Mouse (Mus musculus): ENCODE measurements around the gene Crybg3. TPM values are rescaled to one million over a fixed set of nuclear protein-coding genes. Genes with fewer than 3 reads are reported as not detected.

The Crybg3 gene
- total RNA-seq, 2 experiments from 2014 or later, result 28.8 to 36.0 TPM

- no peak for DNase-seq (ENCODE audit: low spot score)
Observed at GRCm38 (mm10) chr16:59583515-59583914, 17.3 kb downstream of the Crybg3 start.

- no peak for DNase-seq (ENCODE audit: low spot score)
Observed at GRCm38 (mm10) chr16:59579237-59579636, 21.5 kb downstream of the Crybg3 start.

DNA sequence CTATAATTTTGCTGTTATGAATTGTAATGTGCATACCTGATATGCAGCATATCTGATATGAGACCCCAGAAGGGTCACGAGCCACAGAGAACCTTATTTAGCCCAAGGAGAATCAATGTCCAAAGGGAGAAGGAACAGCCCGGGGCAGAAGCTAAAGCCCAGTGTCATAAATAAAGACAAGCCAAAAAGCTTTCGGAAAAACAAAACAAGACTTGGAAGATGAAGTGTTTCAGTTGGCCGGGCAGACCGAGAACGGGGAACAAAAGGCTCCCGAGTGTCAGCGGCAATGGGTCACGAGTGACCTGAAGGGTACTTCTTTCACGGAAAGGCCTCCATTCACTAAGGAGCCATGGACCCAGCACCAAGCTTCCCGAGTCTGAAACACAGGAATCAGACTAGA lies 26.8 kb downstream of the Crybg3 start:
- peak; percentile 21 for DNase-seq (ENCODE audit: low spot score)

DNA sequence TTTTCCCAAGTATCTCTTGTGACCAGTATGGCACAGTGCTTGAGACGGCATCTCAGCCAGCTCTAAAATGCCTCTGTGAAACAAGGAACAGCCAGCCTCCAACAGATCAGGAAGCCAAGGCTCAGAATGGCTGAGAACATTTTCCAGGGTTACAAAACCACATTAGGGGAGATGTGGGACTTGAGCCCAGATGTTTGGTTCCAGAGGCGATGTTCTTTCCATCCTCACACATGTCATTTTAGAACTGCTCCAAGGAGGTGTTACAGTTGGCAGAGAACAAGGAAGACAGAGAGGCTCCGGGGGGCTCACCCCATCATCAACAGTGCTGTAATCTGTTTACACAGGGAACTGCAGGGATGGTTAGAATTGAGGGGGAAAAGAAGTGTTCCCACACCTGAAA lies 28.1 kb downstream of the Crybg3 start:
- DNase-seq (ENCODE audit: low spot score), result peak; percentile 55

- DNase-seq (ENCODE audit: low spot score), result no peak
Observed at GRCm38 (mm10) chr16:59570807-59571206, 30.0 kb downstream of the Crybg3 start.

DNA sequence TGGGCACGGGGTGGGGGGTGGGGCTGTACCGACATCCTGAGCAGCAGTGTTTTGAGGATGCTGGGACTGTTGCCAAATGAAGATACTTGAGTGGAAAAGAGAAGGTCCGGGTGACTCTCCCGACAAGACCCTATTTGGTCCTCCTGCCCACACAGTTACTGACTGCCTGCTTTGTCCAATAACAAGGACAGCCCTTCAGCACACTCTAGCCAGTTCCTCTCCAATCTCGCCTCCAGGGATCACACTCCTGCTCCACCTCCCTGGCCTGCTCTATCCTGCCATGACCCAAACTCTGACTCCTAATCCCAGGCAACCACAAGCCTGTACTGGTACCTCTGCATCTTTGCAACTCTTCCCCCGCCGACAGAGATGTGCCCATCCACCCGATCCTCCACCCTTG lies 30.9 kb downstream of the Crybg3 start:
- DNase-seq (ENCODE audit: low spot score), result peak; percentile 30

DNA sequence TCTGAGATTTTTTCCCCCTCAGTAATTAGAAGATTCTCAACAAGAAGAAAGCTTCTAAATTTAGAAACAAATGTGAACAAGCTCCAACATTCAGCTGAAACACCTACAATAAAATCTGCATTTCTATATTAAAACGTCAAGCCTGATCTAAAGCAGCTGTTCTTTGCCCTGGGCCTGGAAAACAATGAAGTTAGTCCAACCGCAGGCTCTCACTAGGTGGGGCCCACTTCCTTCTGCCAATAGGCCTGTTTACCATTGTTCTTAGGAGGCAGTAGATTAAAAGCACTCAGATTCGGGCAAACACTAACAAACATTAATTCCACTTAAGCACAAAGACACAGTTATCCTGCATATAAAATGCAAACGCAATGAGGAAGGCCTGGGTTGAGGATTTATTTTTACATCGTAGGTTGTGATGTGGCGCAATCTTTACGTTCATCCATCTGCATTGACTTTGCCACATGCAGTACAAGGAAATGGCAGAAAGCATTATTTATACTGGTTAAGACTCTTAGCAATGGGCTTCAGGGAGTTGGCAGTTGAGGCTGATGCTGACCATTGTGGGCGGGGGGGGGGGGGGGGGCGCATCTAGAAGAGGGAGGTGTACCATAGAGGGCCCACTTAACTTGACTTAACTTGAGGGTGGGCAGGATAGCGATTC lies 32.9 kb downstream of the Crybg3 start:
- DNase-seq (ENCODE audit: low spot score), result no peak

DNA sequence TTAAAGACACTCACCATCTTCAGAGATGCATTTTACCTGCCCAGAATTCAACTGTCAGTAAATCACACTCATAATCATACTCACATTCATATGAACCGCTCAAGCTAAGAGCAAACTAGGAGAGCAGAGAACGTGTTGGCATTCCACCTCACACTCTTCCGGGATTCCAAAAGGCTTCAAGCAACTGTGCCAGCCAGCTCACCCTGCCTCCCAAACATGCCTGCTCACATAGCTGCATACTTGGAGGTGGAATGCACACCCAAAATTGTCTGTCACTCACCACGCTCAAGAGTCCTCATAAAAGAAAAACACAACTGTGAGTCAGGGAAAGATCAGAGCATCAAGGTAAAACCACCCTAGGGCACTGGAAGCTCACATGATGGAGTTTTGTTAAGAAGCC lies 34.3 kb downstream of the Crybg3 start:
- DNase-seq (ENCODE audit: low spot score), result no peak

DNA sequence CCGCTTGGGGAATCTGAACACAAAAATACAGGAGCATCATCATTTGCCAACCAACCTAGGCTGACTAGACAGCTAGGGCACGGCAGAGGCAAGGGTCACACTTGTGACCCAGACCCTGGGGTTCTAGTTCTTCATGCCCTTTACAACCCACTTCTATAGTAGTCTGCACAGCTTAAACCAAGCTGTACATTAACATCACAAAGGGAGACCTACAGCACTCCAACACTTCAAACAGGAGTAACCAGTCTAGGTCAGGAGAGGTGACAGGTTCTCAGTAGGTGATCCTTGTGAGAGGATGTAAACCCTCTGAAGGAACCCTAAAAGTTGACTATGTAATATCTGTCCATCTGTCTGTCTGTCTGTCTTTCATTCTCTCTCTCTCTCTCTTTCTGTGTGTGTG lies 35.1 kb downstream of the Crybg3 start:
- DNase-seq (ENCODE audit: low spot score), result no peak

GRCm38 (mm10) chr16:59564025-59564424 lies 36.8 kb downstream of the Crybg3 start:
- DNase-seq (ENCODE audit: low spot score), result no peak

DNA sequence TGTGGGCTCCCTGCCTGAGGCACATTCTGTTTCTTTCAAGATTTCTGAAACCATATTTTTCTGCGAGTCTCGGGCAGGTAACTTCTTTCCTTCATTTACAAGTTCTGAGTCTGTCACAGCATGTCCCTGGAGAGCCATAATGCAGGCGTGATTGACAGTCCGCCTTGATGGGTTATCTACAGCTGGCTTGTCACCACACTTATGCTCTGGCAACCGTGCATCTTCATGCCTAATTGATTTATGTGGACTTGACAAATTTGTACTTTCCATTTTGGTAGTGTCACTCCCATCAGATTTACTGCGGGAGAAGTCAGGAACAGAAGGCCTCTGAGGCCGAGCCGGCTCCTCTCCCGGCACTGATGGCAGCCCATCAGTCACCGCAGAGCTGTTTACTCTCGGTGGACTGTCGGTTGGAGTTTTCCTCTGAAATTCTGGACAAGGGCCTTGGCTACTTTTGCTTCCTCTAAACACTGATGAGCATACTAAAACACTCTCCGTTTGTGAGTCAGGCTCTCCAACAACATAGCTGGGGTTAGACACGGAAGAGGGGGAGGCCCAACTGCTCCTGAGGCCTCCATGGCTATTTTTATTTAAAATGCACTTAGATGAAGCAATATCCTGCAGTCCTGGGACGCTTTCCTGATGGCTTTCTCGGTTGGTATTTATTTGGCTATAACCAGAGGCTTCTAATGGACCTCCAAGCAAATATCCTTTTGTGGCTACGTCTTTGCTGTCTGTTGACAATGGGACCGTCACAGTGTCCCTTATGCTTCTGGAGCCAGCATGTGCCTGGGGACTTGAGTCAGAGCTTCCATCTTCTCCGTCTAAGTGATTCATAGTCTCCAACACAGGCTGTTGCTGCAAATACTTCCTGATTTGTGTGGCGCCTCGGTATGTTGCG lies 41.2 kb downstream of the Crybg3 start:
- peak; percentile 35 for DNase-seq (ENCODE audit: low spot score)

- DNase-seq (ENCODE audit: low spot score), result no peak
Observed at GRCm38 (mm10) chr16:59558916-59559299, 41.9 kb downstream of the Crybg3 start.

DNA sequence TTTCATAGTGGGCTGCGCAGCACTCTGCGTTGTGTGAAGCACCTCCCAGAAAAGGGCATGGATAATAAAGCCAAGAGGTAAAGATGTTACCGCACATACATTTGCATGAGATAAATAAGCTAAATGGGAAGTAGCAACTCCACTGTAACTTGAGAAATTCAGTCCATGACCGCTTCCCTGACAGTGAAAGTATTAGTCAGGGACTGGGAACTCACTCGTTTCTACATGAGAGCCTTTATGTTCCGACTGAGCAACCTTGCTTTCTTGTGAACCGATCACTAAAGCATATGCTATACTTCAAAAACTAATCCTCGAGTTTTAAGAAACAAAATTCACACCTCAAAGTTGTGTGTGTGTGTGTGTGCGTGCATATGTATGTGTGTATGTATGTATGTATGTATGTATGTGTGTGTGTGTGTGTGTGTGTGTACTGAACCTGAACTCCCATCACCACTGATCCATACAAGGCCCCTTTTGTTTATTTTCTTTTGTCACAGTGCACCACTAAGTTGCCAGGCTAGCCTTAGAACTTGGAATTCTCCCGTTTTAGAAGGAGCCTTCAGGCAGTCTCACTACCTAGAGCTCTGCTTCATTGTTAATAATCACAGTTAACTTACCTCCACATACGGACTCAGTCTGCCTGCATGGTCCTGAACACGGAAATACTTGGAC lies 47.2 kb downstream of the Crybg3 start:
- no peak for DNase-seq (ENCODE audit: low spot score)

DNA sequence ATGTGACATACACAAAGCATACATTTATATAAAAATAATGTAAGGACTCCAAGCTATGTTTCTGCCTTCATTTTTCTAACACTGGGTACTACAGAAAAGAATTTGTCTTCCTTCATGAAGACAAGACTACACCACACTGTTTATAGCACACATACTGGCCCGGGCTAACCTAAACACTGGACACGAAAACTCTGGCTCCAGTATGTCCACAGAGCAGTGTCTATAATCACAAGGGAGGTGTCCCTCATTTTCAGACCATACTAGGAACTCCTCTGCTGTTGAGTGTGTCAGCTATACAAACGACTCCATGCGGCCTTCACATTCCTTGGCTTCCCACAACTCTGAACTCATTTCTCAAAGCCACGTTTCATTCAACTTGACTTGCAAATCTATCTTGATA lies 49.3 kb downstream of the Crybg3 start:
- no peak for DNase-seq (ENCODE audit: low spot score)

DNA sequence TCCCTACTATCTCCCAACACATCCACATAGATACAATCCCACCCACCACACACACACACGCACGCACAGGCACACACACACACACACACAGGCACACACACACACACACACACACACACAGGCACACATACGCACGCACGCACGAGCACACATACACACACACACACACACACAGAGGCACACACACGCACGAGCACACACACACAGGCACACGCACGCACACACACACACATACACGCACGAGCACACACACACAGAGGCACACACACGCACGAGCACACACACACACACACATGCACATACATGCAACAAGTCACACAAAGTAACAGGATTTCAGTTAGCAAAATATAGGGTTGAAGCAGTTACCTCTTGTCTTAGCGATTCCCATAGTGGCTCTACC lies 51.1 kb downstream of the Crybg3 start:
- DNase-seq (ENCODE audit: low spot score), result no peak

DNA sequence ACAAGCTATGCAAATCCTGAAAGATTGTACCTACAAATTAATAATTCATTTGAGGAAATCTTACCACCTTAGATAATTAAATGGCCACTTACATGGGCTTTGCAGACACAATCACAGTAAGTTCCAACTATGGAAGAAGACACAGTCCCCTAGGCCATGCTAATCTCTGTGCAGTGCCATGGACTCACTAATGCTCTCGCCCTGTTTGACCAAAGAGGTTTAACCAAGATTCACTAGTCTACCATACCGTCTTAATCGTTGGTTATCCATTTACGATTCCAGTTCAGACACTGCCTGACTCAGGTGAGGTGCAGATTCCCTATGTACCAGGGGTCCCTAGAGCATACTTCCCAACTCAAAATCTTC lies 52.2 kb downstream of the Crybg3 start:
- DNase-seq (ENCODE audit: low spot score), result no peak

GRCm38 (mm10) chr16:59547887-59548581 lies 52.7 kb downstream of the Crybg3 start:
- peak; percentile 45 for DNase-seq (ENCODE audit: low spot score)

DNA sequence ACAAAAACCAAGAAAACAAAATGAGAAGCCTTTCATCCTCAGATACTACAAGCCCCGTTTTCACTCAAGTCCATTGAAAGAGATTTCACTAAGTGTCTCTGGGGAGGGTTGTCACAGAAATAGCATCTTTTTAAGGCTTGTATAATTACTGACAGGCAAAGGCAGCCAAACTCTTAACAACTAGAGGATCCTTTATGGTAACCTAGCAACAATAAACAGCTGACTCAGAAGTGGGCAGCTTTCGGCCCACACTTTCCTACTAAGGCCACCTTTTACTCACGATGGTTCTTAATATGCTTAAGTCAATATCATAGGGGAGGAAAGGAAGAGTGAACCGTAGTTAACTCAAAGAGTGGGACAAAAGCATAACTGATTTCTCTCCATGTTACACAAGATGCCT lies 53.3 kb downstream of the Crybg3 start:
- no peak for DNase-seq (ENCODE audit: low spot score)

GRCm38 (mm10) chr16:59545360-59545759 lies 55.4 kb downstream of the Crybg3 start:
- no peak for DNase-seq (ENCODE audit: low spot score)

GRCm38 (mm10) chr16:59541382-59541781 lies 59.4 kb downstream of the Crybg3 start:
- DNase-seq (ENCODE audit: low spot score), result no peak

GRCm38 (mm10) chr16:59540944-59541343 lies 59.8 kb downstream of the Crybg3 start:
- no peak for DNase-seq (ENCODE audit: low spot score)

DNA sequence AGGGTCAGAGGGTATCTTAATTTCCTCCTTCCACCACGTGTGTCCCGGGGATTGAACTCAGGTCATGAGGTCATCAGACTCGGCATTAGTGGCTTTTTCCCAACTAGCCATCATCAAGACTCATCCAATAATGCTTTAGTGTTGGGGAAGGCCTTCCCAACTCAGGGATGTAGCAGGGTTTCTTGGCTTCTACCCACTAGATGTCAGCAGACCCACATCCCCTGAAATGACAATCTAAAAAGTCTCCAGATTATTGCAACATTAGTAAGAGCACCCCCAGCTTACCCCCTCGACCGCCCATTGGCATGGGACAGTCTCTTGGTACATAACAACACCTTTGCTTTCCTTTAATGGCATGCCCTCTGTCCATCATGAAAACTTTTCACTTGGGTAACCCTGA lies 65.1 kb downstream of the Crybg3 start:
- no peak for DNase-seq (ENCODE audit: low spot score)
